23 mouse cellular contexts compared by ENCODE assay signal in genomic region chr12:52944274-52944673, GRCm38 (mm10).
DNase-seq lines count a peak whose midpoint lies in the region; ATAC-seq and TF ChIP-seq lines count a peak whose summit lies in the region.
"Had no signal": no experiment of that assay in that cellular context is flagged by ENCODE, and none has a peak within 500 bp of the region (broad histone marks: within the 10 kb centered on the region; RNA-seq: fewer than 3 reads in every experiment).

No protein-coding gene starts in this region.

- H3K4me3 ChIP-seq in kidney, postnatal 0 days (replicated peaks; ENCODE audit: low read depth, low read length): no peak overlapping the region
- H3K4me3 ChIP-seq: embryonic facial prominence, embryonic 10.5 days; embryonic facial prominence, embryonic 12.5 days; forebrain, embryonic 13.5 days; forebrain, embryonic 15.5 days had no signal

- DNase-seq in gastrocnemius, adult 18-20 months (ENCODE audit: low spot score): peak; percentile 5
- no peak for DNase-seq in gastrocnemius, postnatal 25 days
- peak; percentile 21 for DNase-seq in kidney, postnatal 0 days (ENCODE audit: low spot score)
- no peak for DNase-seq in kidney, adult 11 months
- DNase-seq in skeletal muscle tissue, adult 2 months (ENCODE audit: low read depth, low spot score): peak; percentile 26
- DNase-seq: adrenal gland, adult 8-10 months; adrenal gland, postnatal 14 days; adrenal gland, postnatal 36 days; B cell, adult 2 months; cerebellum, adult 11-12 months; cerebellum, adult 2 months; cerebellum, adult 9-10 months; cerebellum, postnatal 10 days; cerebellum, postnatal 25 days had no signal

- 27% methylated on average over 7 of the region's 7 CpGs for WGBS in kidney, postnatal 0 days

- H3K27ac ChIP-seq in kidney, postnatal 0 days: no peak overlapping the region
- H3K27ac ChIP-seq: embryonic facial prominence, embryonic 10.5 days; embryonic facial prominence, embryonic 12.5 days; forebrain, embryonic 13.5 days; forebrain, embryonic 15.5 days had no signal

- no peak for TF ChIP-seq CTCF in kidney, postnatal 0 days (IDR thresholded peaks at IDR 0.05; ENCODE audit: low read depth)

- no peak for ATAC-seq in kidney, postnatal 0 days (replicated peaks; ENCODE audit: low FRiP score, low read depth)
- ATAC-seq: activated CD4-positive, CD25-positive, alpha-beta regulatory T cell, adult 4 months; CD4-positive, CD25-positive, alpha-beta regulatory T cell, adult 4 months; forebrain, embryonic 13.5 days; forebrain, embryonic 15.5 days; Patski had no signal

- H3K9me3 ChIP-seq in kidney, postnatal 0 days (replicated peaks; ENCODE audit: low read length): no peaks in the 10 kb centered on the region
- H3K9me3 ChIP-seq: embryonic facial prominence, embryonic 10.5 days; embryonic facial prominence, embryonic 12.5 days; forebrain, embryonic 13.5 days; forebrain, embryonic 15.5 days had no signal

- no peaks in the 10 kb centered on the region for H3K4me1 ChIP-seq in kidney, postnatal 0 days (replicated peaks; ENCODE audit: insufficient read depth, low read length)
- H3K4me1 ChIP-seq: forebrain, embryonic 13.5 days; forebrain, embryonic 15.5 days had no signal

- H3K36me3 ChIP-seq in kidney, postnatal 0 days (ENCODE audit: insufficient read depth, low read length): no peaks in the 10 kb centered on the region
- H3K36me3 ChIP-seq: embryonic facial prominence, embryonic 10.5 days; embryonic facial prominence, embryonic 12.5 days; forebrain, embryonic 15.5 days; G1E had no signal

- no peak overlapping the region for H3K4me2 ChIP-seq in kidney, postnatal 0 days (ENCODE audit: low read length)
- H3K4me2 ChIP-seq: embryonic facial prominence, embryonic 12.5 days; forebrain, embryonic 13.5 days; forebrain, embryonic 15.5 days had no signal

- H3K27me3 ChIP-seq in kidney, postnatal 0 days (ENCODE audit: insufficient read depth, low read length): no peaks in the 10 kb centered on the region
- H3K27me3 ChIP-seq: CH12.LX; embryonic facial prominence, embryonic 12.5 days; forebrain, embryonic 13.5 days; forebrain, embryonic 15.5 days; Patski had no signal

- no peak overlapping the region for H3K9ac ChIP-seq in kidney, postnatal 0 days (ENCODE audit: low read depth, low read length)
- H3K9ac ChIP-seq: embryonic facial prominence, embryonic 12.5 days; forebrain, embryonic 13.5 days; forebrain, embryonic 15.5 days had no signal

Comparison
In these comparisons a context has a peak if more than half of its experiments do, and no peak if none do; other contexts are left out.
1. DNase-seq: peak in gastrocnemius, adult 18-20 months (single experiment), kidney, postnatal 0 days (single experiment) and skeletal muscle tissue, adult 2 months (single experiment); none in gastrocnemius, postnatal 25 days (single experiment) and kidney, adult 11 months (single experiment).